Mouse (Mus musculus) liver (tissue): ENCODE data around the gene Zdhhc7.

Source experiments
- DNase-seq: peaks from one replicate; pipeline ENCODE4 v3.0.0-alpha.2; 2020; ENCODE audit warnings: mixed read lengths

The Zdhhc7 gene

DNA sequence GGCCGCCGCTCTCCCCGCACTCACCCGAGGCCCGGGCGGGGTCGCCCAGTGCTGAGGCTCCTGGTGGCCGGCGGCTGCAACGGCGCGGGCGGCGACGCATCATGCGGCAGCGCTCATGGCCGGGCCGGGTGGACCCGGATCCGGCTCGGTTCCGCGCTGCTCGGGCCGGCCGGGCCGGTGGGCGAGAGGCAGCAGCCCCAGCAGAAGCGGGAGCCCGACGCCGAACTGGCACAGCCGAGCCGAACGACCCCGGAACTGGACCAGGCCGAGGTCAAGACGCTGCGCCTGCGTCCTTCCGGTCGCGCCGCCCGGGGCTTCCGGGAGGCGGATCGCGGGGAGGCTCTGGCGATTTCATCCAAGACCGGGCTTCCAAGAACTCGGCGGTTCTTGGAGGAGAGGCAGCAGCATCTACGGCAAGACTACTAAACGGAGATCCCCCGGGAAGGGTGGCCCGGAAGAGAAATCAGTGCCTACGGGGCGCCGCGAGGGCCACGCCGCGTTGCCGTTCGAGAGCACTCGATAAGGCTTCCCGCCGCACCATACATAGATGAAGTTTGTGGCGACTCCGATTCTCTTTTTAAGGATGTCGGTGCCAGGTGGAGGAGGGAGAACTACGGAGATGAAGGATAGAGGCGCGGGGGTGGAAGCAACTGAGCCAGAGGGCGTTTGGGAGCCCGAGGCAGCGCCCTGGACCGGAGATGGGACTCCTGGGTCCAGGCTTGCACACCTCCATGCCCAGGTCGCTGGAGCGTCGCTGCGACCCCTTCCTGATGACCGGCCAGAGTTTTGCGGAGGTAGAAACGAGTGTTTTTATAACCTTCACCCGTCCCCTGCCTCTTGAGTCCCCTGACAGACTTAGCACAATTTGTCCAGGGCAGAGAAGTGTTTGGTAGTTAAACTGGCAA, at the start of gene Zdhhc7:
Zdhhc7 (minus strand) TSS at position 415 of the 905 bp plus-strand sequence.
- DNase-seq, result peak; percentile 77

GRCm38 (mm10) chr8:120150028-120150427, 48.7 kb upstream of the Zdhhc7 start:
- no peak for DNase-seq

DNA sequence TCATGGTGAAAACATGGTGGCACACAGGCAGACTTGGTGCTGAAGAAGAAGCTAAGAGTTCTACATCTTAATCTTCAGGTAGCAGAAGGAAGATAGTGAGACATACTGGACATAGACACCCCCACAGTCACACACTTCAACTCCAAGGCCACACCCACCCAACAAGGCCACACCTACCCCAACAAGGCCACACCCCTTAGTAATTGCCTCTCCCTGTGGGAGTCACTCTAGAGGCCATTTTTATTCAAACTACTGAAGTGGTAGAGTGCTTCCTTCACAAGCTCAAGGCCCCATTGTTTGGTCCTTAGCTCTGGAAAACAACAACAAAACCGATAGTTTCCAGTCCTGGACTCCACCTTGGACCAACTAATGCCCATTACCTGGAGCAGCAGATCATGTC, 44.8 kb upstream of the Zdhhc7 start:
- DNase-seq, result no peak

DNA sequence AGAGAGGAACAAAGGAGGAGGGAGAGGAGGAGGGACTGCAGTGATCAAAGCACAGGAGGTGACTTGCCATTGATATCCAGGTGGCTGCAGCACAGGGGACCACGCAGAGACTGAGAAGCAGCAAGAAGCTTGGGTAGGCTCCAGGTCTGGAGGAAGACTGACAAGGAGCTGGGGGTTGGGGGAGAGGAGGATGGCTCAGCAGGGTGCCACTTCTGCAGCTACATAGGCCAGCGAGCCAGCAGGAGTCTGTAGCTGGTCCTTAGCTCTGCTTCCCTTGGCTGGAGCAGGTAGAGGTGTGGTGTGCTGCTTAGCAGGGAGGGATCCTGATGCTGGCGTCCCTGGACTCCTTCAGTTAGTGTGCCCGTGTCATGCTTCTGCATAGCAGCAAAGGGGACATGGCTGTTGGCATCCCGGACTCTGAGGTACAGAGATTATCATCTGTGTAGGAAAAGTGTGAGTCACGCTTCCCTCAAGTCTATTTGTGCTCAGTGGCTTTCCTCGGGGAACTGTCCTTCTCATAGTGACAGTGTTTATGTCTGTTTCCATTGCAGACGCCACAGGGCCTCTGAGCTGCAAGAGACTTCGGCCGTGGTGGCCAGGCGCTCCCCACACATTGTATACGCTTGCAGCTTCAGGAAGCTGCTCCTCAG, 43.5 kb upstream of the Zdhhc7 start:
- no peak for DNase-seq

GRCm38 (mm10) chr8:120143911-120144651, 42.8 kb upstream of the Zdhhc7 start:
- no peak for DNase-seq

GRCm38 (mm10) chr8:120140769-120141168, 39.5 kb upstream of the Zdhhc7 start:
- DNase-seq, result no peak

- DNase-seq, result no peak
These were observed 37.7 kb upstream of the Zdhhc7 start for GRCm38 (mm10) chr8:120138958-120139357.

- DNase-seq, result no peak
These were observed 35.3 kb upstream of the Zdhhc7 start for GRCm38 (mm10) chr8:120136618-120137017.

- DNase-seq, result no peak
These were observed 34.4 kb upstream of the Zdhhc7 start for GRCm38 (mm10) chr8:120135687-120136086.

GRCm38 (mm10) chr8:120133169-120133568, 31.9 kb upstream of the Zdhhc7 start:
- DNase-seq, result no peak

DNA sequence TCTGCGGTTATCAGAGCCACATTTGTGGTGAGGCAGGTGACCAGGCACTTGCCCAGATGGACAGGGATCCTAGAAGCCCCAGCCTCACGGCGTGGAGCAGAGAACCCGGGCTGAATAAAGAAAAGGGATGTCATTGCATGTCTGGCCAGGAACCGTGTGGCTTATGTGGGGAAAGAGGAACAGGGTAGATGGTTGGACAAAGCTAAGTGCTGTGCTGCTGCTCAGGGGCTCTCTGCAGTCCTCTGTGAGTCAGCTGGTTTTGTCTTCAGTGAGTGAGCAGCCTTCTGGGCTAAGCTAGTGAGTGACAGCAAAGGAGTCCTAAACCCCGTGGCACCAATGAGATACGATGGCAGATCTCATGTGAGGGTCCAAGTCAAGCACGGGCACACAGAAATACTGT, 29.9 kb upstream of the Zdhhc7 start:
- DNase-seq, result no peak

DNA sequence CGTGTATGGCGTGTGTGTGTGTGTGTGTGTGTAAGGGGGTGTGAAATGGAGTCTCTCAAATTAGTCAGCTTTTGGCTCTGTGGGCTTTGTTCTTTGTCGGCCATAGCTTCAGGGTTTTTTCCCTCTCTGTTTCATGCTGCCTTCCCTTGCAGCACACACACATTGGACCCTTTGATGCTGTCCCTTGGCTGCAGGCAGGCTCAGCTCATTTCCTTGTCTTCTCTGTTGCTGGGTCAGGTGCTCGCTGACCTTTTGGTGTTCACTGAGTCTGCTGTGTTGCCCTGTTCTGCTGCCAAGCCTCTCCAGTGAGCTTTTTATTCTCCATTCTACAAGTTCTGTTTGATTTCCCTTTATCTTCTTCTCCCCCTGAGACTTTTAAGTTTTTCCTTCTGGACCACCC, 28.3 kb upstream of the Zdhhc7 start:
- no peak for DNase-seq

DNA sequence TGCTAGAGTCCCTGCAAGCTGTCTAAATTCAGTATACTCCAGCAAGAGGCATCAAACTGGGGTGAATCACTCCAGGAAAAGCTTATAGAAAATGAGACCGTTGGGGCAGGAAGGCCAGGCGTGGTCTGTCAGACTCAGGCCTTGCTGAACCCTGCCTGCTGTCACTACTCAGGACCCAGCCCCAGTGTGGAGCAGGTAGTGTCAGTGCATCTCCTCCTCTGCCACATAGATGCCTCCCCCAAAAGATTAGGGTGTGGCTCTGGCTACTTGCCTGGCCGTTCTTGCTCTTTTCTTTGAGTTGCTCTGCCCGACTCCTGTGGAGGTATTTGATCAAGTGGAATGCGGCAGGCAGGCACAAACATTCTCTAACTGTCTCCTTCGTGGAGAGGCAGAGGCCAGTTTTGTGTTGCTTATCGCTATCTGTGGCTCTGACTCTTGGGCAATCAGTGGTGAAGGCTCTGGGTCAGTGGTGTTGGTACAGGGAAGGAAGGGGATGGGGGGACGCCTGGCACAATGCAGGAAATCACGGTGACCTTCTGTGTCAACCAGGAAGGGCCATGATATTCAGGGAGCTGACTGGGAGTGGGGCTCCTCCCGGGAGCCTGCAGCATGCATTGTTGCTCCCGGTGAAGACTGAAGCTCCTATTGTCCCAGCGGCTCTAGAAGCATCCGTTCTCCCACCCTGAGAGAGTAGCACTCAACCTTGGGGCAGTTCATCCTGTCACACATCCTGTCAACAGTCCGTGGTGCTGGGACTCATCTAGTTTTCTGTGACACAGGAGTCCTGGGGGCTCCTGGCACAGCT, 25.3 kb upstream of the Zdhhc7 start:
- DNase-seq, result no peak

- no peak for DNase-seq
These were observed 23.6 kb upstream of the Zdhhc7 start for GRCm38 (mm10) chr8:120124836-120125389.

DNA sequence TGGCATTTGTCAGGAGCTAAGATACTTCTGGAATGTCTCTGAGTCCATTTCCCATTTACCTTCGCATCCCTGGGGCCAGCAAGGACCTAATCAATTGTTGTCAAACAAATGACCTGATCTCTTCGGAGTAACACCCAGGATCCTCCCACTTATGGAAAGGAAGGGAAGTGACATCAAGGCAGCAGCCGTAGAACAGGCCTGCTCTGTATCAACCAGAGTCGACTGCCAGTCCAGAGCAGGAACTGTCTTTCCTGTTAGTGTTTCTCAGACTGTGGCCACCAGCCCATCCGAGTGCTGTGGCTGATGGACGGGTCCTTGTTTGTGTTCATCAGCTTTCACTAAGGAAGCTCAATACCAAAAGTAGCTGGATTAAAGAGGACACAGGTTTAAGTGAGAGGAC, 23.0 kb upstream of the Zdhhc7 start:
- DNase-seq, result no peak

- DNase-seq, result no peak
These were observed 19.7 kb upstream of the Zdhhc7 start for GRCm38 (mm10) chr8:120120951-120121350.

DNA sequence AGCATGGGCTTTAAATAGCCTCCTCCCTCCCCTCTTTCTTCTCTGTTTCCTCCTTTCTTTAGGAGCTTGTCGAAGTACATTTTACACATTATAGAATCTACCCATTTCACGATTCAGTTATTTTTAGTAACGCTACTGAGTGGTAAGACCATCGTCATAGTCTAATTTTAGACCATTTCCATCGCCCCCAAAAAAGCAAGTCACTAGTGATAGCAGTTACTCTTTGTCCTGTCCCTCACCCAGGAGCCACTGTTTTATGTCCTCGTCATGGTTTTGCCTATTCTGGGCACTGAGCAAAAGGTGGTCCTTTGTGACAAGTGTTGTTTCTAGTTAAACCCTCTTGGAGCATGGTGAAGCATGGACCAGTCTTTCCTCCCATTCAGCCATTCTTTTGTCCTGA, 18.6 kb upstream of the Zdhhc7 start:
- DNase-seq, result no peak

- no peak for DNase-seq
These were observed 18.1 kb upstream of the Zdhhc7 start for GRCm38 (mm10) chr8:120119429-120119828.

GRCm38 (mm10) chr8:120118847-120119246, 17.6 kb upstream of the Zdhhc7 start:
- no peak for DNase-seq

GRCm38 (mm10) chr8:120118162-120118561, 16.9 kb upstream of the Zdhhc7 start:
- DNase-seq, result no peak

DNA sequence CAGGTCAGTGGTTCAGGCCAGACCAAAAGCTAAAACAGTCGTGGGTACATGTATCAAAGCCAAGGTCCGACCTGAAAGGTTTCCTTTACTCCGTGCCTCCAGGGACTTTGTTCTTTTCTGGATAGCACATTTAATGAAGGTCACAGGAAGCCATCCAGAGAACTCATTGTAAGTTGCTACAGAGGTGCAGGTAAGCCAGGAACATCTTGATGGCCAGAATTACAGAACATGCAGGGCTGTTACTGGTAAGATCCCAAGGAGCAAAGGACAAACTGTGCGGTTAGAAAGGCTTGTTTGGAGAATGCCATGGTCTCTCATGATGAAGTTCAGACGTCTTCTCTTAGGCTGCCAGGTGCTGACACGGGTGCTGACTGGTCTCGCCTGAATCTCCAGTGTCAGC, 15.3 kb upstream of the Zdhhc7 start:
- no peak for DNase-seq

DNA sequence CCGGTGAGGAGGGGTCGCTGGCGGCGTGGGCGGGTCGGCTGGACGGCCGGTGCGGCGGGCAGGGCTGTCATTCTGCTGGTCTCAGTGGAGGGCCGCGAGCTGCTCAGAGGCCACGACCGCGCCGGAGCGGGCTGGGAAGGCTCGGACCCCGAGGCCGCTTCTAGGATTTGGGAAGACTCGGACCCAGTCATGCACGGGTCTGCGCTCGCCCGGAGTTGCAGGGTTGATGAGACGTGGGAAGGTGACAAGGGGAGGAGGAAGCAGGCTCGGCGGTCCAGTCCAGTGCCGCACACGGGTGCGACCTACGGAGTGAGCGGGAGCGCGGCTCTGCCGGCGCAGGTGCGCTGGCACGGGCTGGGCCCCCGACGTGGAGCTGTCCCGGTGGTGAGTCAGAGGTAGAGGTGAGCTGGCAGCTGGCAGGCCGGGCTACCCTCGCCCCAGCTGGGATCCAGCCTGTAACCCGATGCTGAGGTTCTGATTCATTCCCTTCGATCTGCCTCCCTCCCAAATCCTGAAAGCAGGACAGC, 13.1 kb upstream of the Zdhhc7 start:
- DNase-seq, result no peak
